Mouse (Mus musculus): ENCODE measurements around the gene Rps18. TPM values are rescaled to one million over a fixed set of nuclear protein-coding genes. Genes with fewer than 3 reads are reported as not detected.

The Rps18 gene
- polyA plus RNA-seq, 1 experiment, result 435 TPM

- TF ChIP-seq CTCF (IDR thresholded peaks at IDR 0.05; ENCODE audit: extremely low read depth, insufficient read depth, low read length) (no peak), POLR2A (IDR thresholded peaks at IDR 0.05; ENCODE audit: extremely low read depth, insufficient read depth, low read length) (no peak)
- Histone ChIP-seq H3K4me3 (ENCODE audit: insufficient read depth, low read length) (no peak overlapping the region), H3K27ac (ENCODE audit: insufficient read depth, low read length) (no peak overlapping the region), H3K4me1 (ENCODE audit: control insufficient read depth, insufficient read depth, low read length) (no peaks in the 10 kb centered on the region)
Measured at GRCm38 (mm10) chr17:33926207-33926932, 29.4 kb downstream of the Rps18 start.

- no peak overlapping the region for H3K4me3 ChIP-seq (ENCODE audit: insufficient read depth, low read length)
- H3K27ac ChIP-seq (ENCODE audit: insufficient read depth, low read length), result no peak overlapping the region
- no peaks in the 10 kb centered on the region for H3K4me1 ChIP-seq (ENCODE audit: control insufficient read depth, insufficient read depth, low read length)
- TF ChIP-seq POLR2A (IDR thresholded peaks at IDR 0.05; ENCODE audit: extremely low read depth, insufficient read depth, low read length), result no peak
- TF ChIP-seq CTCF (IDR thresholded peaks at IDR 0.05; ENCODE audit: extremely low read depth, insufficient read depth, low read length), result no peak
Measured at GRCm38 (mm10) chr17:33925406-33926116, 30.2 kb downstream of the Rps18 start.

DNA sequence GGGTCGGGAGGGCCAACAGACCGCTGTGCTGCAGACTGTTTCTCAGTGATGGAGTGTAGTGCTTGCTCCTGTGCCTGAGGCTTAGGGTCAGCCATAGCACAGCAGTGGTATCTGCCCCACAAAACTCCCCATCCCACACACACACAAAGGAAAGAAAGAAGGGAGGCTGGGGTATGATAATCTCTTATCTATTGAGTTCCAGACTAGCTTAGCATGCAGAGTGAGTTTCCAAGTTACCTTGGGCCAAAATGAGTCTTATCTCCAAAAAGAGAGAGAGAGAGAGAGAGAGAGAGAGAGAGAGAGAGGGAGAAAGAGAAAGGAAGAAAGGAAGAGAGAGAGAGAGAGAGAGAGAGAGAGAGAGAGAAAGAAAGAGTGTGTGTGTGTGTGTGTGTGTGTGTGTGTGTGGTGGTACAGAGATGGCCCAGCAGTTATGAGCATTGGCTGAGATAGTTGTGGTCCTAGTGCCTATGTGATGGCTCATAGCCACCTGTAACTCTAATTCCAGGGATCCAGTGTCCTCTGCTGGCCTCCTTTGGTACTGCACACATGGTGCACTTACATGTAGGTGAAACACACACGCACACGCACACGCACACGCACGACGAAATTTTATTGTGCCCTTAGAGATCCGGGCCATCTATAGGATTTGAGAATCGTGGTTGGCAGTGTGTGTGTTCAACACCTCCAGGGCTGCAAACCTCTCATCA lies 31.1 kb downstream of the Rps18 start:
- H3K4me3 ChIP-seq (ENCODE audit: insufficient read depth, low read length), result no peak overlapping the region
- TF ChIP-seq POLR2A (IDR thresholded peaks at IDR 0.05; ENCODE audit: extremely low read depth, insufficient read depth, low read length), result no peak
- peak; percentile 40 for TF ChIP-seq CTCF (IDR thresholded peaks at IDR 0.05; ENCODE audit: extremely low read depth, insufficient read depth, low read length)

GRCm38 (mm10) chr17:33921361-33921760 lies 34.4 kb downstream of the Rps18 start:
- Histone ChIP-seq H3K4me3 (ENCODE audit: insufficient read depth, low read length) (no peak overlapping the region), H3K4me1 (ENCODE audit: control insufficient read depth, insufficient read depth, low read length) (no peaks in the 10 kb centered on the region), H3K27ac (ENCODE audit: insufficient read depth, low read length) (no peak overlapping the region)
- TF ChIP-seq CTCF (IDR thresholded peaks at IDR 0.05; ENCODE audit: extremely low read depth, insufficient read depth, low read length) (no peak), POLR2A (IDR thresholded peaks at IDR 0.05; ENCODE audit: extremely low read depth, insufficient read depth, low read length) (no peak)

More for the DNA sequence above, 31.1 kb downstream of the Rps18 start:
- Histone ChIP-seq H3K4me1 (ENCODE audit: control insufficient read depth, insufficient read depth, low read length) (no peaks in the 10 kb centered on the region), H3K27ac (ENCODE audit: insufficient read depth, low read length) (no peak overlapping the region)

DNA sequence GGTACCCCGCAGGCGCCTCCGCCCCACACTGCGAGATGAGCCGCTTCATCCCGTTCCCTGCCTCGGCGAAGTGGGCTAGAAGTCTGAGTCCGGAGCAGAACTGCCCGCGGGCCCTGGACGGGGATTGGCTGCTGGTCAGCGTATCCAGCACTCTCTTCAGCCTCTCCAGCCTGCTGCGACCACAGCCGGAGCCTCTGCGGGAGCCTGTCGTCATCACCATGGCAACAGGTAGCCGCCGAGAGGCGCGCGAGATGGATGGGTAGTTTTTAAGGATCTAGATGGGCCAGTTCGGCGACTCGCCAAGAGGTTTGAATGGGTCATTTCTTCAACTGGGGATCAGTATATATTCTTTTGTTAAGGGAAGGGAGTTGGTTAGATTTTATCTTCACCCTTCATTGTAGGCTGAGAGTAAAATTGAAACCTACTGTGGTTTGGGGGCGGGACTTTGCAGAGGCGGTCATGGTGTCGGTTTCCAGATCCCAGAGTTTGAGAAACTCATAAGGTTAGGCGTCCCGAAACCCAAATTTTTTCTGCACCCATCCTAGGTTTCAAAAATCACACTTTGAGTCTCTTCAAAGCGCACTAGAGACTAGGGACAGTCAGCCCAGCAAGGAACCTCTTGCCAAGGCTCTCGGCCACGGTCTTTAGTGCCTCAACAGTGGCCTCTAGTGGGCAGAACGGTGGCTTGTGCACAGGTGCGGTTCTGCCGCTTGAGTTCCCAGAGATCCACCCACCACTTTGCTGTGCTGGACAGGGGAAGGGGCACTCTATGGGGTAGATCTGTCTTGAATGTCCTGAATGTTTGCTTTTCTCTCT lies 35.3 kb downstream of the Rps18 start:
- TF ChIP-seq POLR2A (IDR thresholded peaks at IDR 0.05; ENCODE audit: extremely low read depth, insufficient read depth, low read length) (no peak), CTCF (IDR thresholded peaks at IDR 0.05; ENCODE audit: extremely low read depth, insufficient read depth, low read length) (peak; percentile 77)
- Histone ChIP-seq H3K4me1 (ENCODE audit: control insufficient read depth, insufficient read depth, low read length) (no peaks in the 10 kb centered on the region), H3K27ac (ENCODE audit: insufficient read depth, low read length) (no peak overlapping the region), H3K4me3 (ENCODE audit: insufficient read depth, low read length) (peak overlapping the region; percentile 69)

- Histone ChIP-seq H3K27ac (ENCODE audit: insufficient read depth, low read length) (no peak overlapping the region), H3K4me3 (ENCODE audit: insufficient read depth, low read length) (peak overlapping the region; percentile 69), H3K4me1 (ENCODE audit: control insufficient read depth, insufficient read depth, low read length) (no peaks in the 10 kb centered on the region)
- TF ChIP-seq CTCF (IDR thresholded peaks at IDR 0.05; ENCODE audit: extremely low read depth, insufficient read depth, low read length), result no peak
- TF ChIP-seq POLR2A (IDR thresholded peaks at IDR 0.05; ENCODE audit: extremely low read depth, insufficient read depth, low read length), result 0 out of 2 replicates have a peak, but pooled peaks have one; percentile 8
Measured at GRCm38 (mm10) chr17:33919351-33920281, 36.2 kb downstream of the Rps18 start.

GRCm38 (mm10) chr17:33918293-33919203 lies 37.3 kb downstream of the Rps18 start:
- Histone ChIP-seq H3K4me1 (ENCODE audit: control insufficient read depth, insufficient read depth, low read length) (no peaks in the 10 kb centered on the region), H3K27ac (ENCODE audit: insufficient read depth, low read length) (no peak overlapping the region), H3K4me3 (ENCODE audit: insufficient read depth, low read length) (peak overlapping the region; percentile 69)
- TF ChIP-seq POLR2A (IDR thresholded peaks at IDR 0.05; ENCODE audit: extremely low read depth, insufficient read depth, low read length), result no peak
- TF ChIP-seq CTCF (IDR thresholded peaks at IDR 0.05; ENCODE audit: extremely low read depth, insufficient read depth, low read length), result no peak
